Mouse (Mus musculus): ENCODE measurements around the gene Polr2i. TPM values are rescaled to one million over a fixed set of nuclear protein-coding genes. Genes with fewer than 3 reads are reported as not detected.
A peak's percentile ranks its signal among the peaks of the same experiment; 100 is the strongest.
"Not testable (repeated sequence)": the region's sequence is repeated elsewhere in the genome, so short reads cannot be mapped to it uniquely, and the experiment has no call there.

Polr2i gene
- 182 and 186 TPM in 2 replicates for polyA plus RNA-seq (2014; fragmentation: Nextera tagmentation; extraction: Ambion mirVana)

- Histone ChIP-seq H3K4me2 (ENCODE audit: low read depth, severe bottlenecking) (peak within 1 kb of the TSS; percentile 78), H3K4me1 (ENCODE audit: control insufficient read depth, insufficient read depth, low read length) (peaks cover 5% of the 10 kb centered on the region), H3K9me3 (ENCODE audit: control insufficient read depth, low read length) (no peaks in the 10 kb centered on the region), H3K9ac (ENCODE audit: low read length) (peak within 1 kb of the TSS; percentile 70), H3K27ac (replicated peaks; ENCODE audit: low read depth, low read length) (peak within 1 kb of the TSS; percentile 85), H3K36me3 (ENCODE audit: control insufficient read depth, insufficient read depth, low read length) (peaks cover 5% of the 10 kb centered on the region; the same call in 1 of the 2 replicates), H3K27me3 (ENCODE audit: control insufficient read depth, insufficient read depth, low read length) (no peaks in the 10 kb centered on the region), H3K4me3 (ENCODE audit: low read depth, low read length) (peak within 1 kb of the TSS; percentile 57)
- under 1% methylated on average over 67 of the region's 67 CpGs for WGBS
- DNase-seq (ENCODE audit: low spot score) = peak; percentile 97
- ATAC-seq (ENCODE audit: insufficient number of reproducible peaks, low FRiP score, low TSS enrichment, low read depth) = peak; percentile 90
Observed at GRCm38 (mm10) chr7:30231669-30232454, at the start of gene Polr2i, which contains the start of gene Tbcb. TSS of gene Polr2i (plus strand) at chr7:30231948. TSS of gene Tbcb (minus strand) at chr7:30232272.

GRCm38 (mm10) chr7:30183189-30183588 is 48.6 kb upstream of the Polr2i start:
- H3K4me3 ChIP-seq (ENCODE audit: low read depth, low read length); H3K9me3 ChIP-seq (ENCODE audit: control insufficient read depth, low read length); H3K4me1 ChIP-seq (ENCODE audit: control insufficient read depth, insufficient read depth, low read length); ATAC-seq (ENCODE audit: insufficient number of reproducible peaks, low FRiP score, low TSS enrichment, low read depth); H3K27me3 ChIP-seq (ENCODE audit: control insufficient read depth, insufficient read depth, low read length); DNase-seq (ENCODE audit: low spot score); H3K9ac ChIP-seq (ENCODE audit: low read length); H3K4me2 ChIP-seq (ENCODE audit: low read depth, severe bottlenecking); H3K27ac ChIP-seq (replicated peaks; ENCODE audit: low read depth, low read length): not testable (repeated sequence)
- H3K36me3 ChIP-seq (ENCODE audit: control insufficient read depth, insufficient read depth, low read length) = peaks cover 16% of the 10 kb centered on the region
- 67% methylated on average over 7 of the region's 7 CpGs for WGBS

- DNase-seq (ENCODE audit: low spot score) = peak; percentile 73
- under 1% methylated on average over 11 of the region's 11 CpGs for WGBS
- Histone ChIP-seq H3K27me3 (ENCODE audit: control insufficient read depth, insufficient read depth, low read length) (no peaks in the 10 kb centered on the region), H3K4me1 (ENCODE audit: control insufficient read depth, insufficient read depth, low read length) (no peaks in the 10 kb centered on the region), H3K9me3 (ENCODE audit: control insufficient read depth, low read length) (no peaks in the 10 kb centered on the region), H3K36me3 (ENCODE audit: control insufficient read depth, insufficient read depth, low read length) (peaks cover 14% of the 10 kb centered on the region), H3K4me2 (ENCODE audit: low read depth, severe bottlenecking) (peak within 1 kb of the TSS; percentile 32), H3K27ac (replicated peaks; ENCODE audit: low read depth, low read length) (no peak within 1 kb of the TSS), H3K4me3 (ENCODE audit: low read depth, low read length) (no peak within 1 kb of the TSS), H3K9ac (ENCODE audit: low read length) (no peak within 1 kb of the TSS)
- ATAC-seq (ENCODE audit: insufficient number of reproducible peaks, low FRiP score, low TSS enrichment, low read depth) = peak; percentile 37; the same call in 1 of the 2 replicates
Observed at GRCm38 (mm10) chr7:30183879-30184289, 47.9 kb upstream of the Polr2i start, which contains the start of gene Cox7a1. TSS of gene Cox7a1 (plus strand) at chr7:30184144.

GRCm38 (mm10) chr7:30184641-30185348 is 47.0 kb upstream of the Polr2i start:
- DNase-seq (ENCODE audit: low spot score) = no peak
- Histone ChIP-seq H3K4me3 (ENCODE audit: low read depth, low read length) (no peak overlapping the region), H3K4me1 (ENCODE audit: control insufficient read depth, insufficient read depth, low read length) (no peaks in the 10 kb centered on the region), H3K27me3 (ENCODE audit: control insufficient read depth, insufficient read depth, low read length) (no peaks in the 10 kb centered on the region), H3K36me3 (ENCODE audit: control insufficient read depth, insufficient read depth, low read length) (peaks cover 16% of the 10 kb centered on the region), H3K9me3 (ENCODE audit: control insufficient read depth, low read length) (no peaks in the 10 kb centered on the region), H3K4me2 (ENCODE audit: low read depth, severe bottlenecking) (no peak overlapping the region; the same call in 1 of the 2 replicates), H3K27ac (replicated peaks; ENCODE audit: low read depth, low read length) (no peak overlapping the region), H3K9ac (ENCODE audit: low read length) (no peak overlapping the region)
- 70% methylated on average over 13 of the region's 13 CpGs for WGBS
- no peak for ATAC-seq (ENCODE audit: insufficient number of reproducible peaks, low FRiP score, low TSS enrichment, low read depth)

- no peak overlapping the region for H3K27ac ChIP-seq (replicated peaks; ENCODE audit: low read depth, low read length)
- no peak overlapping the region for H3K4me3 ChIP-seq (ENCODE audit: low read depth, low read length)
- H3K9me3 ChIP-seq (ENCODE audit: control insufficient read depth, low read length) = no peaks in the 10 kb centered on the region
- H3K4me1 ChIP-seq (ENCODE audit: control insufficient read depth, insufficient read depth, low read length) = peaks cover 7% of the 10 kb centered on the region
- ATAC-seq (ENCODE audit: insufficient number of reproducible peaks, low FRiP score, low TSS enrichment, low read depth) = no peak
- H3K27me3 ChIP-seq (ENCODE audit: control insufficient read depth, insufficient read depth, low read length) = no peaks in the 10 kb centered on the region
- no peak for DNase-seq (ENCODE audit: low spot score)
- 73% methylated on average over 12 of the region's 12 CpGs for WGBS
- H3K36me3 ChIP-seq (ENCODE audit: control insufficient read depth, insufficient read depth, low read length) = peaks cover 22% of the 10 kb centered on the region
- no peak overlapping the region for H3K9ac ChIP-seq (ENCODE audit: low read length)
- no peak overlapping the region for H3K4me2 ChIP-seq (ENCODE audit: low read depth, severe bottlenecking)
Observed at GRCm38 (mm10) chr7:30188344-30189115, 43.2 kb upstream of the Polr2i start.

- 81% methylated on average over 4 of the region's 4 CpGs for WGBS
- DNase-seq (ENCODE audit: low spot score) (no peak), ATAC-seq (ENCODE audit: insufficient number of reproducible peaks, low FRiP score, low TSS enrichment, low read depth) (no peak)
- H3K9me3 ChIP-seq (ENCODE audit: control insufficient read depth, low read length) = no peaks in the 10 kb centered on the region
- H3K4me1 ChIP-seq (ENCODE audit: control insufficient read depth, insufficient read depth, low read length) = peaks cover 7% of the 10 kb centered on the region
- no peak overlapping the region for H3K4me3 ChIP-seq (ENCODE audit: low read depth, low read length)
- H3K27me3 ChIP-seq (ENCODE audit: control insufficient read depth, insufficient read depth, low read length) = no peaks in the 10 kb centered on the region
- no peak overlapping the region for H3K4me2 ChIP-seq (ENCODE audit: low read depth, severe bottlenecking)
- no peak overlapping the region for H3K27ac ChIP-seq (replicated peaks; ENCODE audit: low read depth, low read length)
- H3K9ac ChIP-seq (ENCODE audit: low read length) = no peak overlapping the region
- peaks cover 22% of the 10 kb centered on the region for H3K36me3 ChIP-seq (ENCODE audit: control insufficient read depth, insufficient read depth, low read length)
Observed at GRCm38 (mm10) chr7:30189116-30189491, 42.6 kb upstream of the Polr2i start.

- Histone ChIP-seq H3K36me3 (ENCODE audit: control insufficient read depth, insufficient read depth, low read length) (peaks cover 13% of the 10 kb centered on the region), H3K4me3 (ENCODE audit: low read depth, low read length) (no peak overlapping the region), H3K9ac (ENCODE audit: low read length) (no peak overlapping the region), H3K4me2 (ENCODE audit: low read depth, severe bottlenecking) (no peak overlapping the region; the same call in 1 of the 2 replicates), H3K9me3 (ENCODE audit: control insufficient read depth, low read length) (no peaks in the 10 kb centered on the region), H3K27me3 (ENCODE audit: control insufficient read depth, insufficient read depth, low read length) (no peaks in the 10 kb centered on the region), H3K4me1 (ENCODE audit: control insufficient read depth, insufficient read depth, low read length) (peaks cover 10% of the 10 kb centered on the region), H3K27ac (replicated peaks; ENCODE audit: low read depth, low read length) (no peak overlapping the region)
- 89% methylated on average over 12 of the region's 12 CpGs for WGBS
- DNase-seq (ENCODE audit: low spot score) (no peak), ATAC-seq (ENCODE audit: insufficient number of reproducible peaks, low FRiP score, low TSS enrichment, low read depth) (no peak)
Observed at GRCm38 (mm10) chr7:30192088-30192487, 39.7 kb upstream of the Polr2i start.

GRCm38 (mm10) chr7:30193013-30193412 is 38.7 kb upstream of the Polr2i start:
- peak overlapping the region; percentile 35; the same call in 1 of the 2 replicates for H3K9ac ChIP-seq (ENCODE audit: low read length)
- H3K27ac ChIP-seq (replicated peaks; ENCODE audit: low read depth, low read length) = no peak overlapping the region
- peak overlapping the region; percentile 79 for H3K4me3 ChIP-seq (ENCODE audit: low read depth, low read length)
- DNase-seq (ENCODE audit: low spot score) (no peak), ATAC-seq (ENCODE audit: insufficient number of reproducible peaks, low FRiP score, low TSS enrichment, low read depth) (no peak)
- H3K4me1 ChIP-seq (ENCODE audit: control insufficient read depth, insufficient read depth, low read length) = peaks cover 10% of the 10 kb centered on the region
- H3K4me2 ChIP-seq (ENCODE audit: low read depth, severe bottlenecking) = peak overlapping the region; percentile 78
- H3K9me3 ChIP-seq (ENCODE audit: control insufficient read depth, low read length) = peaks cover 2% of the 10 kb centered on the region; the same call in 1 of the 2 replicates
- H3K27me3 ChIP-seq (ENCODE audit: control insufficient read depth, insufficient read depth, low read length) = no peaks in the 10 kb centered on the region
- 15% methylated on average over 9 of the region's 9 CpGs for WGBS
- peaks cover 11% of the 10 kb centered on the region for H3K36me3 ChIP-seq (ENCODE audit: control insufficient read depth, insufficient read depth, low read length)

Measured in limb, embryonic 11.5 days (tissue).